Mouse (Mus musculus): ENCODE measurements around the gene Cenph.
"Not testable (repeated sequence)": the region's sequence is repeated elsewhere in the genome, so short reads cannot be mapped to it uniquely, and the experiment has no call there.

Cenph gene

DNA sequence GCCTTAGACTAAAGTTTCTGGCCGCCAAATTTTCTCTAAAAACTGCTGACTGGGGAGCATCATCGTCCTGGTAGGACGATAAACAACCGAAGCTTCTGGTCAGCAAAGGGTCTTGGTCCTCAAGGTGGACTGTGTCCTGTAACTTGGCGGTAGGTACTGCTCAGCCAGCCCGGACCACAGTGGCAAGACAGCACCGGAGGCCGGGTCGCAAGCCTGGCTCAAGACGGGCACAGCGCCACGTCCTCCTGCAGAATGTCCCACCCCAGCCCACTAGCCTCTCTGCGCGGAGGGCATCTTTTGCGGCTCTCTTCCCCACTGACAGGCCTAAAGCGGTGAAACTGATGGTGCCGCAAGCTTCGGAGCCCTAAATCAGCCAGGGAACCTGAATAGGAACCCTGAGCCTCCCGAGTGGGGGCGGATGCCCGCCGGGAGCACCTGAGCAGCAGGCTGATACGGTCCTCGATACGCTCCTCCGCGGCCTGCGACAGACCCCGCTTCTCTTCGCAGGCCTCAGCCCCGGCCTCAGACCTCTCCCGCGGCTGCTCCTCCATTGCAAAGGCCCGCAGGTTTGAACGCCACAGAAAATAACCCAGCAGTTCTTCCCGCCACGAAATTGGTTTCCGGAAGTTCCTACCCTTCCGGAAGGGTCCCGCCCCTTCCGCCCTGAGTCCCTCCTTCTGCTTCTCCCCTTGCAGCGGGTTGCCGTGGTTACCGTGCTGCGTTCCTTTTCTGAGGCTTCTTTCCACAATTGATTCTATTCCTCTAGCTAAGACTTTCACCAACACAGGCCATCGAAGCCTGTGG, at the start of gene Cenph:
Gene Cenph (minus strand): TSS at position 648 of the 804 bp plus-strand sequence.
- DNase-seq (ENCODE audit: low read depth, low spot score) = peak; percentile 86

DNA sequence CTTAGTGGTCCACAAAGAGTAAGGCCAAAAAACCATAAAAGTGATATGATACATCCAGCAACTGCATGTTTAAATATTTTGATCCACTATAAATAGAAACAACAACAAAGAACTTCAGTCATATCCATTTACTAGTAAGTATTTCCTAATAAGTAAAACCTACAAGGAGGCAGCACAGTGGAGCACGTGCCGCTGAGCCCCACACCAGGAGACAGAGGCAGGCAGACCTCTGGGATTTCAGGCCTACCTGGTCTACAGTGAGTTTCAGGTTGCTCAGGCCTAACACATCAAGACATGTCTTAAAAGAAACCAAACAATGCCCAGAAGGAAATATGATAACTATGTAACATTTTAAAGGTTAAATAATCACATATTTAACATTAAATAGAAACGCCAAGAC, 49.2 kb upstream of the Cenph start:
- DNase-seq (ENCODE audit: low read depth, low spot score) = no peak

DNA sequence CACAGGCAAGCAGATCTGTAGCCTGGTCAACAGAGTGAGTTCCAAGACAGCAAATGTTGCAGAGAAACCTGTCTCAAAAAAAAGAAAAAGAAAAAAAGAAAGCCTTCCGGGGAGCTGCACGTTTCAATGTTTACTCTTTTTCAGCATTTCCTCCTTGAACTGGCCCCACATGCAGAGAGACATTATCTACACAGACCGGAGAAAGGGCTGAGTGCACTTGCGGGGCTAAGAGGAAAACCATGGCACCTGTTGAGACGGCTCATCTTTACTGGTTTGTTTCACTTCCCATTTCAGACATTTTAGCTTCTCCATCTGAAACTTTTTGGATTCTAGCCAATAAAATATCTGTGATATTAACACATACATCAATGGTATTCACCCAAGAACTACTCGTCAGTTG, 48.6 kb upstream of the Cenph start:
- DNase-seq (ENCODE audit: low read depth, low spot score) = no peak

DNA sequence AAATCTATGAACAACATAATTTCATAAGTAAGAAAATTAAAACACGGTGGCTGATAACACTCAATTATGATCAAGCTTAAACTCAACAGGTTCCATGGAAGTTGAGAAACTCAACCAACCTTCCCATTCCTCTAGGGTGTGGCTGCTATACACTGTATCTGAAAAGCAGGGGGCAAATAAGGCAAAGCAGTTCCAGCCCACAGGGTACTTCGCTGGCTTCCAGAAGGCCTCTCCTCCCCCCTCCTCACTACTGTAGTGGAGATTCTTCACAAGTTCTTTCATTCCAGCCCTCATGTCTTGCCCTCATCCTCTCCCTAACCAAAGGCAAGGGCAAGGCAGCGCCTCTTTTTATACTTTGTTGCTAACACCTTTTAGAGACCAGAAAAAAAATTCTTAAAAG, 48.2 kb upstream of the Cenph start:
- DNase-seq (ENCODE audit: low read depth, low spot score) = no peak

DNA sequence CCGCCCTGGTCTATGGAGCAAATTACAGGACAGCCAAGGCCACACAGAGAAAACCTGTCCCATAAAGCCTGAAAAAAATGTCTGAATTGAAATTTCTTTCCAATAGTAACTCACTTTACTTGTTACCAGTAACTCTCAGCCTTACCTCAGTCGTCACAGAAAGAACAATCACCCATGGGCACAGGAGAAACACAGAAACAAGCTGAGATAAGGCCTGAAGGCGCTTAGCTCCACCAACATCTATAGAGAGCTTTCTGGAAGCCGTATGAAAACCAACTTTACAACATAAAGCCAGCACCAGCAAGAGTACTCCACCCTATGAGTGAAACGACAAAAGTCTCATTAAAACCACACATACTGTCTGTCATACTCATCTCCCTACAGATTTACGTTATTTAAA, 38.8 kb upstream of the Cenph start:
- no peak for DNase-seq (ENCODE audit: low read depth, low spot score)

DNA sequence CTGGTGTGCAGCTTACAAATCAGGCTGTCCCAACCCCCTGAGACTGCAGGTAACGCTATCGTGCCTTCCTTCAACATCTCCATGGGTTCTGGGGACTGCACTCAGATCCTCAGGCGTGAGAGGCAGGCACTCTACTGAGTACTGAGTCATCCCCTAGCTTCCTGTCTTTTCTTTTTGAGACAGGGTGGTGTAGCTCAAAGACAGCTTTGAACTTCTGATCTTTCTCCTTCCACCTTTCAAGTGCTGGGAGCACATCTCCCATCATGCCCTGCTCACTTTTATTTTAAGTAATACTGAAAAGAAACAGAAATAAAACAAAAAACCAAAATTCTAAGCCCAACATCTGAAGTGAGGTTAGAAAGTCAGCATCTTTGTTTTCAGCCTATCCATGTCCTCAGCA, 30.1 kb upstream of the Cenph start:
- DNase-seq (ENCODE audit: low read depth, low spot score) = no peak

DNA sequence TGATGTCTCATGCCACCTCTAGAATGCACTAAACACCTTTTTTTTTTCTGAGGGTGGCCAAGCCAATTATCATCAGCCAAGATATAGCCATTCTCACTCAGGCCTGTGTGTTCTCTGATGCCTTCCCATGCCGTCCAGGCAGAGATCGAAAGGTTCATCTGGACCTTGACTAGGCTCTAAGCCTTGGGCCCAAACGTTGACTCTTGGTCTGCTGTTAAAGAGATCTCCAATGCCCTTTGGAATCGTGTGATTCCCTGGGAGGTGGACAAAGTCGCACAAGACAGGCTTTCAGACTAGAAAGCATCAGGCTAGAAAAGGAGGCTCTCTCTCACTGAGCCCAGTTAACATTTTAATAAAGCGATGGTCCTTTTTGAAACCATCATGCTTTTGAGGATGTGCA, 21.5 kb upstream of the Cenph start:
- no peak for DNase-seq (ENCODE audit: low read depth, low spot score)

DNA sequence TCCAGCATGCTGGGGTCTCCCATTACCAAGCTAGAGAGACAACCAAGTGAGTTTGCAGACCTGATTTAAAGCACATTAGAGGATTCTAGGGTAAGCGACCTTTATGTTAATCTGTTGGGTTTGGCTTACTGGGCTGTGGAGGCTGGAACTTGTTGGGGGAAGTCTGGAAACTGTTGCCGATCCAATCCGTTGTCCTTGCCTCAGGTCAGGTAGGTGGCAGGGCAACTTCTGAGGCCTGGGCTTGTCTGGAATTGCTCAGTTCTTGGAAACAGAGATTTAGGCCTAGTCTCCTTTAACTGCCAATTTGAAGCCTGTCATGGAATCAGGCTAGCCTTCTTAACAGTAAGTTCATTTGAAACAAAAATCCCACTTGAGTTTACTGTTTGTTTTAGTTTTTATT, 13.4 kb upstream of the Cenph start:
- peak; percentile 53 for DNase-seq (ENCODE audit: low read depth, low spot score)

DNA sequence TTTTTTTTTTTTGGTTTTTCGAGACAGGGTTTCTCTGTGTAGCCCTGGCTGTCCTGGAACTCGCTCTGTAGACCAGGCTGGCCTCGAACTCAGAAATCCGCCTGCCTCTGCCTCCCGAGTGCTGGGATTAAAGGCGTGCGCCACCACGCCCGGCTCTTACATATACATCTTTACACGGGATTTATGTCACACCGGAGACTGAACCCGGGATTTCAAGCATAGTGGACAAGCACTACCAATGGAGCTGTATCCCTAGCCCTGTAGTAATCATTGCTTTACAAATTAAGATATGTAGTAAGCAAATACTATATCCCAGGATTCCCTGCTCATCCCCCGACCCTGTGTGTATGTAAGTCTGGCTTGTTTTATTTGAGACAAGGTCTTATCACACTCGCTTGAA, 12.4 kb upstream of the Cenph start:
- DNase-seq (ENCODE audit: low read depth, low spot score) = not testable (repeated sequence)

DNA sequence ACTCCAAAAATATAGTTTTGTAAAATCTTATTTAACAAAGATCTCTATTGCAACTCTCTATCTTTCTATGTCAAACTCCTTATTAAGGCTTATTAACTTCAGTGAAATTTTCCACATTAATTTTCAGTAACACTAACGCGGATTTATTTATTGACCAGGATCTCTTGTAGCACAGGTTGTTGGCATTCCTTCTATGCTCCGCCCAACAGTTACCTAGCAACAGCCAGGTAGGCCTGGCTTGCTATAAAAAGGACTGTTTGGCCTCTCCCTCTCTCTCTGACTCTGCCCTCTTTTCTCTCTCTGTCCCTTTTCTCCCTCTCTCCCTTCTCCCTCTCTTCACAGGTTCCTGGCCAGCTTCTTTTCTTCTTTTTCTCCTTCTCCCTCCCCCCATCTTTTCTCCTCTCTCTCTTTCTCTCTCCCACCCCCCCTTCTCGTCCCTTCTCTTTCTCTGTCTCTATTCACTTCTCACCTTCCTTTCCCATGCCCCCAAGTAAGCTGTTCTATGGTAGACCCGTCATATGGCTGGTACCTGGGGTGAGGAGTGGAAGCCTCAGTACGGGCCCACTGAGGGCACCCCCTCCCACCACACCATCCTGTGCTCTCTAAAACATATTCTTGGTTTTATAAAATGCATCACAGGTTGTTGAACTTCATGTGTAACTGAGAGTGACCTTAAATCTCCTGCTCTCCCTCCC, 11.8 kb upstream of the Cenph start:
- DNase-seq (ENCODE audit: low read depth, low spot score) = peak; percentile 54

DNA sequence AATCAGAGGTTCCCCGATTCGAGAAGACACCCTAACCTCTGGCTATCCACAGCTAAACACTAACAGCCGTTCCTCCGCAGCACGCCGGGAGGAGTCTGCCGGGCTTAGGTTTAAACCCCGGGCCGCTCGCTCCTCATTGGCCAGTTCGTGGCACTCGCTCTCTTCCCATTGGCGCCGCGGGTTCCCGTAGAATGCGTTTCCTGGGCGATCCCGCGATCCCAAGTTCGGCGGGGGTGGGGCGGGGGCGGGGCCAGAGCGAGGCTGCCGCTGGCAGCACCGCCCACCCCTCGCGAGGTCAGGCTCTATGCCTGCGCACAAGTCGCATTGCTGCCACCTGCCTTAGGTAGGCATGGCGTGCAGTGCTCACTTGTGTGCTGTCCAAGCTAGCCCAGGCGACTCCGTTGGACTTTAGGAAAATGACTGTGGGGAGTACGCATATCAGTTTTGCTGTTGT, 10.7 kb upstream of the Cenph start, which contains the start of gene Ccnb1:
Gene Ccnb1 (minus strand): TSS at position 157 of the 454 bp plus-strand sequence.
- peak; percentile 96 for DNase-seq (ENCODE audit: low read depth, low spot score)

DNA sequence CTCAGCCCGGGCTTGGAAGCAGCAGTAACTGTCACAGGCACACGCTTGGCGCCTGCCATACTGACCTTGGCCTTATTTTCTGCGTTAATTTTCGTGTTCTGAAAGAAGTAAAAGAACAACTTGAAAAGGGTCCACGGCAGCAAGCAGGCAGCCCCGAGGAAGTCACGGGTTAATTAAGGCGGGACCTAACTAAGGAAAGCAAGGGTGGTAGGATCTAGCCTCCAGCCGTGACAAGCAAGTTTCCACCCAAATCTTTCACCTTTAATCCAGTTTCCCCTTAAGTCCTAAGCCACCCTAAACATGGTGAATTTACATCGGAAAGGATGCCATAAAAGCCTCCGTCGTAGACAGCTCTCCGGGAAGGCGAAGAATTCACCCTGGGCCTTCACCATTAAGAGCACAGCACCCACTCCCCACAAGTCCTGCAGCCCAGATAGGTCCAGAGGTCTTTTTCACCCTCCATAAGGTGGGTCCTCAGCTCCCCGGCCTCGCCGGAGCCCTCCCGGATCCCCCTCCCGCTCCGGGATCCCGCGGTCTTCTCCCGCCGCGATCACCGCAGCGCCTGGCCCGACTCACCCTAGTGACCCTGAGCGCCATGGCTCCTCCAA, 10.2 kb upstream of the Cenph start:
- no peak for DNase-seq (ENCODE audit: low read depth, low spot score)

DNA sequence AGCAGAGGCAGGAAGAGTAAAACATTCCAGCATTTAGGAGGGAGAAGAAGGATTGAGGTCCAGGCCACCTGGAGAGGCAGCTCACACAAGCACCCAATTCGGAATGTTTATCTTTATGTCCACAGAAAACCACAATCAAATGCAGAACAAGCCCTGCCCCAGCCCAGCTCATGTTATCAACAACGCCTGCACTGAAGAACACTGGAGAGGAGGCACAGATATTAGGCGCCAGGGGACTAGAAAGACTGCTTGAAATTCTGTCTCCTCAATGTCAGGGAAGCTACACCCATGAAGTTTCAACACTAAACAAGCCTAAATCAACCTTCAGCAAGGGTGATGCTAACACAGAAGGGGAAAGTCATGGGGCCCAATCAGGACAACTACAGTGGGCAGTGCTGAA, 1.8 kb upstream of the Cenph start:
- no peak for DNase-seq (ENCODE audit: low read depth, low spot score)

DNA sequence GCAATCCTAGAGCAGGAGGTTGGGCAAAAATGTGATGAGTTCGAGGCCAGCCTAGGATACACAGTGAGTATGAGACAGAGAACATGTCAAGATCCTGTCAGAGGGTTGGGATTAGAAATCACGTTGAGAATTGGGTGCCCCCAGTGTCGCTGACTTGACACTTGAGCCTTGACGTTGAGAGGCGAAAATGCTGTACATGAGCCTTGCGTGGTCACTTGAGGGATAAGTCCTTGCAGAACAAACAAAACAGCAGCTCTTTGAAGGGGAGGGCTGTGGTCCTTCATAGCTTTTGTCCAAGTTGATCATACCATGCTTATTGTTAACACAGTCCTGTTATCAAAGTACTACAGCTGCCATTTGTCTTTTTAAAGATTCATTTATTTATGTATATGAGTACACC, 1.0 kb upstream of the Cenph start:
- DNase-seq (ENCODE audit: low read depth, low spot score) = no peak

DNA sequence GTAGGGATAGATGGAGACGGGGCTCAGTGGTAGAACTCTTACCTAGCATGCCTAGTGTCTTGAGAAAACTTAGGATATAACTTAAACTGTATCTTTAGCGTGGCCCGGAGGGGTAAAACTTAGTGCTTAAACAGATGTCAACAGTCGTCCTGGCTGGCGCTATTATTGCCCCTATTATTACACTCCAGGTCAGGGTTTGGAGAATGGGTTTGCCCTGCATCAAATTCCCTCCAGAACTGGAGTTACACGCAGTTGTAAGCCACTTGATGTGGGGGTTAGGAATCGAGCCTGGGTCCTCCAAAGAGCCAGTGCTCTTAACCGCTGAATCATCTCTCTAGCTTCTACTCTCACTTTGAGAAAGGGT, 339 bp upstream of the Cenph start:
- no peak for DNase-seq (ENCODE audit: low read depth, low spot score)

DNA sequence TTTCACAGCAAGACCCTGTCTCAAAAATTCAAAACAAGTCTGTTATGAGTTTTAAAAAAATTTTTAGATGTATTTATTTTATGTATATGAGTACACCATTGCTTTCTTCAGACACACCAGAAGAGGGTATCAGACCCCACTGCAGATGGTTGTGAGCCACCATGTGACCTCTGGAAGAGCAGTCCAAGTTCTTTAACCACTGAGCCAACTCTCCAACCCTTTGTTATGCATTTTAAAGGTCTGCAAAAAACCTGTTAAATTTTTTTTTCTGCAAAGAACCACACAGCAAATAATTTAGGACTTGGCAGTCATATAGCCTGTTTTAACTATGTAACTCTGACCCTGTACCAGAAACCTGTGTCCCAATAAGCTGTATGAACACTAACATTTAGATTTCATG, 995 bp downstream of the Cenph start:
- DNase-seq (ENCODE audit: low read depth, low spot score) = no peak

DNA sequence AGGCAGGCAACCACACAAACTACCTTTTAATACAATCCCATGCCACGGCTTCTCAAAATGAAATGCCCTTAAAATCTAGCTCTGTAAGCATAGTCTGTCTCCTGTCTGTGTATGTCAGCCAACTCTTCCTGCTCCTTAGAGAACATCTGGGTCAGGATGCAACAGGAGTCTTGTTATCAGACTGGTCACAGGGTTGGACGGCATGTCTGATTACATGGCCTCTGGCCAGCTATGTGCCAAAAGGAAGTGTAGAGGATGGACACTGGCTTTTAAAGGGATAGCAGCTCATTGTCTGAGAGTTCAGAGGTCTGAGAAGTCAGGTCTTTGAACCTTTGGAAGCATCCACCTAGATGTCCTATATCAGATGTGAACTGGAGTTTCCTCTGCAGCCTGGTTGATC, 20.4 kb downstream of the Cenph start:
- DNase-seq (ENCODE audit: low read depth, low spot score) = no peak

DNA sequence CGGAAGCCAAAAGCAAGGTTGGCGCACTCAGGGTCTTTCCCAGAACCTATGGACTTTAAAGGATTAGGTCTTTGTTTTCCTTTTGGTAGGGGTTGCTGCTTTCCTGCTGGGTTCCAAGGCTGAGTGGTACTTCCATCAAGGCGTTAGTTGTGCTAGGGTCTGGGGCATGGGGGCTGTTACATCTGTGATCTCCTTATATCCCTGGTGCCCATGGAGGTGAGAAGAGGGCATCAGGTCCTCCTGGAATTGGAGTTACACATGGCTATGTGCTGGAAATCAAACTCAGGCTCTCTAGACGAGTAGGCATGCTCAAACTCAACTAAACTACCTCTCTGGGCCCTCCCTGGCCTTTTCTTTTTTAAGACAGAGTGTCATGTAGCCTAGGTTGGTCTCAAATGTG, 21.5 kb downstream of the Cenph start:
- DNase-seq (ENCODE audit: low read depth, low spot score) = no peak

DNA sequence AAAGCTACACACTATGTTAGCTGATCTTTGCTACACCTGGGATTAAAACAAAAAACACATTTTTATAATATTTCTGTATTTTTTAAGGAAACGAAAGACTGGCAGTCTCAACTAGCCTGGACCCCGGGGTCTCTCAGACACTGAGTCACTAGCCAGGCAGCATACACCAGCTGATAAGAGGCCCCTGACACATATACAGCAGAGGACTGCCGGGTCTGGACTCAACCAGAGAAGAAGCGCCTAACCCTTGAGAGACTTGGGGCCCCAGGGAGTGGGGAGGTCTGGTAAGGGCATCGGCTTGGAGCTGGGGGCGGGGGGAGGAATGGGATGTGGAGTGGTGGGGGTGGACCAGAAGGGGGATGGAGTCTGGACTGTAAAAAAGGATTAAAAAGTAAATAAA, 22.7 kb downstream of the Cenph start:
- no peak for DNase-seq (ENCODE audit: low read depth, low spot score)

DNA sequence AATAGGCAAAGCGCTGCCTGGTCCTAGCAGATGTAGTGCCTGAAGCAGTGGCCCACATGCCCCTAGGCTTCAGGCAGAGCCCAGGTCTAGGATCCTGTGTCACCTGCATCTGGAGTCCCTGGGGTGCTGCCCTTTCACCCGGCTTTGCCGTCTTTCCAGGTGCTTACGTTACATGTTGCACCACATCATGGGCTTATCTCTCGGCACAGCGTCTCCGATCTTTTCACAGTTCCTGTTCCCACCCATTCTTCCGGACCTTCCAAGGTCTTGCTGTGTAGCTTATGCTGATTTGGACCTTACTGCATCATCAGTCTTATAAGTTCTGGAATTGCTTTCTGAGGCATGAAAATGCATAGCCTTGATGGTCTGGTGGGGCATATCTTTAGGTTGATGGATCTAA, 23.2 kb downstream of the Cenph start:
- no peak for DNase-seq (ENCODE audit: low read depth, low spot score)

DNA sequence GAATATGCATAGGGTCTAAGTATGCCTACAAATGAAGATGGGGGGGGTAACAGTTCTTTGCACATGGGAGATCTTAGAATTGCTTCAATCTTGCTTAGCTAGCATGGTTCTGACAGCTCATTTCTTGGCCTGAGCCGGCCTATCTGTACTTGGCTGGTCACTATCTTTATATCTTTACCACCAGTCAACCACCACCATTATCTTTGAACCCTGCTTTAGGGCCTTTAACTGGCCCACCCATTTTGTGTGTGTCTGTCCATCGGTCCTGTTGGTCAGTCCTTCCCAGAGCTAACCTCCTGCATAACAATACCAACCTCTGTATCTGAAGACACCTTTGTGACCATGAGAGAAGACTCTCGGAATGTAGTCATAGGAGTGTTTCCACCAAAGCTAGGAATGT, 24.3 kb downstream of the Cenph start:
- DNase-seq (ENCODE audit: low read depth, low spot score) = no peak

DNA sequence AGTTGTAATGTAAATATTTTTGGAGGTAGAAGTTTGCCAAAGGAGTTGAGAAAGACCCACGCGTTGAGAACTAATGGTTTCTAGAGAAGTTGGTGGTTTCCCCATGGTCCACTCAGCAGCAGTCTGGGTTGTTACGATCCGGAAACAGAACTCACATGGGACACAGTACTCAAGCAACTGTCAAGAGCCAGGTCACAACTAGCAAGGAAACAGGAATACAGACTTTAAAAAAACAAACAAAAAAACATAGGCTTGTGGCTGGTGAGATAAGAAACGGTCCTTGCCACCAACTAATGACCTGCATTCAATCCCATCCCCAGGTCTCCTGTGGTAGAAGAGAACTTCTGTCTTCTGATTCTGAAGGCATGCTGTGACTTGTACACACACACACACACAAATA, 24.9 kb downstream of the Cenph start:
- DNase-seq (ENCODE audit: low read depth, low spot score) = no peak

DNA sequence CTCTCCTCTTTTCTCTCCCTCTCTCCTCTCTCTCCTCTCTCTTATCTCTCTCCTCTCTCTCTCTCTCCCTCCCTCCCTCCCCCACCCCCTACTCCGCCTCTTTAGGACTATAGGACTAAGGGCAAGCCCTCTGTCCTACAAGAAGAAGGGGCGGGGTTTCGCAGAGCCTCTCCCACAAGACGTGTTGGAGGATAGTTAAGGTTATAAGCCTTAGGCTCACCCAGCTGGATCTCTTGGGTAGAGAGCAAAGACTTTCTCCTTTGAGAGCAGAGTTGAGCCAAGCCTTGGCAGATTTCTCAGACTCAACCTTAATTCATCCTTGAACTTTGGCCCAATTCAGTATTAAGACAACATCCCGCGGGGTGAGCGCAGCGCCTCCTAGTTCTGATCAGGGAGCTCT, 27.1 kb downstream of the Cenph start:
- peak; percentile 83 for DNase-seq (ENCODE audit: low read depth, low spot score)

Data from ES-CJ7 (cell line).